Mouse (Mus musculus): ENCODE results near the gene Adamts3. TPM values are rescaled to one million over a fixed set of nuclear protein-coding genes. Genes with fewer than 3 reads are reported as not detected.

The Adamts3 gene
- total RNA-seq, 1 experiment: 1.2 TPM

GRCm38 (mm10) chr5:89878866-89879392, 4.2 kb downstream of the Adamts3 start:
- no peak for DNase-seq (ENCODE audit: low read depth, low spot score)
- Histone ChIP-seq H3K9ac (ENCODE audit: insufficient read depth, low read depth, low read length, poor library complexity, severe bottlenecking) (no peak overlapping the region), H3K36me3 (ENCODE audit: control insufficient read depth, insufficient read depth, low read length, poor library complexity, severe bottlenecking) (no peaks in the 10 kb centered on the region), H3K4me3 (ENCODE audit: insufficient read depth in 1 of 2, low read depth in 1 of 2, low read length in 2 of 2, poor library complexity in 1 of 2, severe bottlenecking in 1 of 2) (no peak overlapping the region), H3K4me1 (ENCODE audit: control insufficient read depth in 2 of 2, insufficient read depth in 2 of 2, low read length in 2 of 2, poor library complexity in 1 of 2) (no peaks in the 10 kb centered on the region), H3K27ac (ENCODE audit: insufficient read depth, low read depth, low read length, poor library complexity, severe bottlenecking) (no peak overlapping the region), H3K9me3 (ENCODE audit: control insufficient read depth, insufficient read depth, low read depth, low read length) (no peaks in the 10 kb centered on the region)
- in situ Hi-C loops (cut with MboI; ENCODE audit: low sequenced_read_pairs in 2 of 2, unreplicated experiment in 2 of 2): no loop called here
- TF ChIP-seq MAFK (IDR thresholded peaks at IDR 0.05; ENCODE audit: insufficient read depth, low read depth, low read length): no peak
- no peak for TF ChIP-seq ZC3H11A (IDR thresholded peaks at IDR 0.05; ENCODE audit: borderline replicate concordance, low read depth, low read length)
- no peak for TF ChIP-seq HCFC1 (IDR thresholded peaks at IDR 0.05; ENCODE audit: borderline replicate concordance, insufficient read depth, low read length)

GRCm38 (mm10) chr5:89872661-89873060, 10.5 kb downstream of the Adamts3 start:
- Histone ChIP-seq H3K4me1 (ENCODE audit: control insufficient read depth in 2 of 2, insufficient read depth in 2 of 2, low read length in 2 of 2, poor library complexity in 1 of 2) (no peaks in the 10 kb centered on the region), H3K36me3 (ENCODE audit: control insufficient read depth, insufficient read depth, low read length, poor library complexity, severe bottlenecking) (no peaks in the 10 kb centered on the region), H3K9me3 (ENCODE audit: control insufficient read depth, insufficient read depth, low read depth, low read length) (no peaks in the 10 kb centered on the region), H3K9ac (ENCODE audit: insufficient read depth, low read depth, low read length, poor library complexity, severe bottlenecking) (no peak overlapping the region), H3K27ac (ENCODE audit: insufficient read depth, low read depth, low read length, poor library complexity, severe bottlenecking) (no peak overlapping the region), H3K4me3 (ENCODE audit: insufficient read depth in 1 of 2, low read depth in 1 of 2, low read length in 2 of 2, poor library complexity in 1 of 2, severe bottlenecking in 1 of 2) (no peak overlapping the region)
- no peak for DNase-seq (ENCODE audit: low read depth, low spot score)
- in situ Hi-C loops (cut with MboI; ENCODE audit: low sequenced_read_pairs in 2 of 2, unreplicated experiment in 2 of 2): no loop called here
- TF ChIP-seq MAFK (IDR thresholded peaks at IDR 0.05; ENCODE audit: insufficient read depth, low read depth, low read length): no peak
- TF ChIP-seq HCFC1 (IDR thresholded peaks at IDR 0.05; ENCODE audit: borderline replicate concordance, insufficient read depth, low read length): no peak
- no peak for TF ChIP-seq ZC3H11A (IDR thresholded peaks at IDR 0.05; ENCODE audit: borderline replicate concordance, low read depth, low read length)
- no peak for TF ChIP-seq CHD2 (IDR thresholded peaks at IDR 0.05; ENCODE audit: low read depth, low read length)
- no peak for TF ChIP-seq ZNF384 (IDR thresholded peaks at IDR 0.05; ENCODE audit: low read depth, low read length)

GRCm38 (mm10) chr5:89859603-89860002, 23.5 kb downstream of the Adamts3 start:
- no peak for DNase-seq (ENCODE audit: low read depth, low spot score)
- no peaks in the 10 kb centered on the region for H3K4me1 ChIP-seq (ENCODE audit: control insufficient read depth in 2 of 2, insufficient read depth in 2 of 2, low read length in 2 of 2, poor library complexity in 1 of 2)
- no peaks in the 10 kb centered on the region for H3K36me3 ChIP-seq (ENCODE audit: control insufficient read depth, insufficient read depth, low read length, poor library complexity, severe bottlenecking)
- H3K9me3 ChIP-seq (ENCODE audit: control insufficient read depth, insufficient read depth, low read depth, low read length): no peaks in the 10 kb centered on the region
- H3K27ac ChIP-seq (ENCODE audit: insufficient read depth, low read depth, low read length, poor library complexity, severe bottlenecking): no peak overlapping the region
- in situ Hi-C loops (cut with MboI; ENCODE audit: low sequenced_read_pairs in 2 of 2, unreplicated experiment in 2 of 2): no loop called here
- H3K9ac ChIP-seq (ENCODE audit: insufficient read depth, low read depth, low read length, poor library complexity, severe bottlenecking): no peak overlapping the region
- H3K4me3 ChIP-seq (ENCODE audit: insufficient read depth in 1 of 2, low read depth in 1 of 2, low read length in 2 of 2, poor library complexity in 1 of 2, severe bottlenecking in 1 of 2): no peak overlapping the region
- no peak for TF ChIP-seq HCFC1 (IDR thresholded peaks at IDR 0.05; ENCODE audit: borderline replicate concordance, insufficient read depth, low read length)
- TF ChIP-seq MAFK (IDR thresholded peaks at IDR 0.05; ENCODE audit: insufficient read depth, low read depth, low read length): no peak
- no peak for TF ChIP-seq ZC3H11A (IDR thresholded peaks at IDR 0.05; ENCODE audit: borderline replicate concordance, low read depth, low read length)
- TF ChIP-seq CHD2 (IDR thresholded peaks at IDR 0.05; ENCODE audit: low read depth, low read length): no peak

GRCm38 (mm10) chr5:89858837-89859236, 24.3 kb downstream of the Adamts3 start:
- TF ChIP-seq ZNF384 (IDR thresholded peaks at IDR 0.05; ENCODE audit: low read depth, low read length) (no peak), HCFC1 (IDR thresholded peaks at IDR 0.05; ENCODE audit: borderline replicate concordance, insufficient read depth, low read length) (no peak), ZC3H11A (IDR thresholded peaks at IDR 0.05; ENCODE audit: borderline replicate concordance, low read depth, low read length) (no peak)
- DNase-seq (ENCODE audit: low read depth, low spot score): no peak
- no peak overlapping the region for H3K9ac ChIP-seq (ENCODE audit: insufficient read depth, low read depth, low read length, poor library complexity, severe bottlenecking)
- H3K36me3 ChIP-seq (ENCODE audit: control insufficient read depth, insufficient read depth, low read length, poor library complexity, severe bottlenecking): no peaks in the 10 kb centered on the region
- in situ Hi-C loops (cut with MboI; ENCODE audit: low sequenced_read_pairs in 2 of 2, unreplicated experiment in 2 of 2): no loop called here
- H3K4me3 ChIP-seq (ENCODE audit: insufficient read depth in 1 of 2, low read depth in 1 of 2, low read length in 2 of 2, poor library complexity in 1 of 2, severe bottlenecking in 1 of 2): no peak overlapping the region
- H3K27ac ChIP-seq (ENCODE audit: insufficient read depth, low read depth, low read length, poor library complexity, severe bottlenecking): no peak overlapping the region
- no peaks in the 10 kb centered on the region for H3K4me1 ChIP-seq (ENCODE audit: control insufficient read depth in 2 of 2, insufficient read depth in 2 of 2, low read length in 2 of 2, poor library complexity in 1 of 2)
- H3K9me3 ChIP-seq (ENCODE audit: control insufficient read depth, insufficient read depth, low read depth, low read length): no peaks in the 10 kb centered on the region

GRCm38 (mm10) chr5:89846551-89846950, 36.6 kb downstream of the Adamts3 start:
- no peak for DNase-seq (ENCODE audit: low read depth, low spot score)

More at GRCm38 (mm10) chr5:89846551-89846950, 36.6 kb downstream of the Adamts3 start:
- in situ Hi-C loops (cut with MboI; ENCODE audit: low sequenced_read_pairs in 2 of 2, unreplicated experiment in 2 of 2): loop anchor here in 1 of 2 experiments (25.0 kb wide), 1 partner anchor 341 kb away; no protein-coding TSS in a partner anchor
- Histone ChIP-seq H3K36me3 (ENCODE audit: control insufficient read depth, insufficient read depth, low read length, poor library complexity, severe bottlenecking) (no peaks in the 10 kb centered on the region), H3K9me3 (ENCODE audit: control insufficient read depth, insufficient read depth, low read depth, low read length) (no peaks in the 10 kb centered on the region), H3K9ac (ENCODE audit: insufficient read depth, low read depth, low read length, poor library complexity, severe bottlenecking) (no peak overlapping the region), H3K4me1 (ENCODE audit: control insufficient read depth in 2 of 2, insufficient read depth in 2 of 2, low read length in 2 of 2, poor library complexity in 1 of 2) (no peaks in the 10 kb centered on the region), H3K4me3 (ENCODE audit: insufficient read depth in 1 of 2, low read depth in 1 of 2, low read length in 2 of 2, poor library complexity in 1 of 2, severe bottlenecking in 1 of 2) (no peak overlapping the region), H3K27ac (ENCODE audit: insufficient read depth, low read depth, low read length, poor library complexity, severe bottlenecking) (no peak overlapping the region)
- no peak for TF ChIP-seq HCFC1 (IDR thresholded peaks at IDR 0.05; ENCODE audit: borderline replicate concordance, insufficient read depth, low read length)
- TF ChIP-seq MAFK (IDR thresholded peaks at IDR 0.05; ENCODE audit: insufficient read depth, low read depth, low read length): no peak
- TF ChIP-seq CHD2 (IDR thresholded peaks at IDR 0.05; ENCODE audit: low read depth, low read length): no peak
- TF ChIP-seq ZNF384 (IDR thresholded peaks at IDR 0.05; ENCODE audit: low read depth, low read length): no peak
- no peak for TF ChIP-seq ZC3H11A (IDR thresholded peaks at IDR 0.05; ENCODE audit: borderline replicate concordance, low read depth, low read length)

Measured in ES-E14 (cell line).